Mouse (Mus musculus): ENCODE results near the gene Nucks1. TPM values are rescaled to one million over a fixed set of nuclear protein-coding genes. Genes with fewer than 3 reads are reported as not detected.

The Nucks1 gene
- polyA plus RNA-seq, 3 experiments from 2014 or later, result 36.5 to 67.7 (median 43.0) TPM

- ATAC-seq, result no peak
These were observed 57.0 kb downstream of the Nucks1 start for GRCm38 (mm10) chr1:131967336-131967735.

DNA sequence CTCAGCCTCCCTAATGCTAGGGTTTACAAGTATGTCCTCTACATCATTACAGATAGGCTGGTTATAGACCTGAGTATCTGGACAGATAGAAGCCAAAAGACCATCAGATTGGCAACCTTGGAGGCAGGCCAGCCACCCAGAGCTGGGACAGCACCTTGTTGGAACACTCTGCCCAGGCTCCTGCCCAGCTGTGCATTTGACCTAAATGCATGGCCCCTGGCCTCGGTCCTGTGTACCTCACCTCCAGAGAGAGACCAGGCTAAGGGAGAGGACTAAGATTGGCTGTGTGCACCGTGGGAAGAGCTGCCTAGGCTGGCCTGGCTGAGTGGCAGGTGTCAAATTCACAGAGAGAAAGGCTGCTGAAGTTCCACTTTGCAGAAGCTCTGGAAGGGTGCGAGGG lies 58.2 kb downstream of the Nucks1 start:
- ATAC-seq, result no peak

GRCm38 (mm10) chr1:131968983-131969382 lies 58.6 kb downstream of the Nucks1 start:
- ATAC-seq, result no peak

DNA sequence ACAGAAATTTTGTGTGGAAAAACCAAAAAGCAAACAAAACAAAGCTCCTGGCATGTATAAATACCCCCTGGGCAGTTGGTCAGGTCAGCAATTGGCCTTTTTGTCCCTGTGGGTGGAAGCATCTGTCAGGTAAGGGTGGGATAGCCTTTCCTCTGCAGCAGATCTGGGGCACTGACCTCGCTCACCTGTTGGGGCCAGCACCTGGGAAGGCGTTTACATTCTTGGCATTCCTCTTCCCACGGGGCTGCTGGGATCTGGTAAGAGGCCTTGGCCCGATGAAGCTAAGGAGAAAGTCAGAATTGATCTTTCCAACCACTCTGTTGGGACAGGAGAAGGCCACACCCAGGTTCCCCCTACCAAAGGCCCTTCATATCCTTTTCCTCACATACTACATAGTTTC lies 59.5 kb downstream of the Nucks1 start:
- ATAC-seq, result no peak

- no peak for ATAC-seq
These were observed 60.0 kb downstream of the Nucks1 start for GRCm38 (mm10) chr1:131970322-131970660.

DNA sequence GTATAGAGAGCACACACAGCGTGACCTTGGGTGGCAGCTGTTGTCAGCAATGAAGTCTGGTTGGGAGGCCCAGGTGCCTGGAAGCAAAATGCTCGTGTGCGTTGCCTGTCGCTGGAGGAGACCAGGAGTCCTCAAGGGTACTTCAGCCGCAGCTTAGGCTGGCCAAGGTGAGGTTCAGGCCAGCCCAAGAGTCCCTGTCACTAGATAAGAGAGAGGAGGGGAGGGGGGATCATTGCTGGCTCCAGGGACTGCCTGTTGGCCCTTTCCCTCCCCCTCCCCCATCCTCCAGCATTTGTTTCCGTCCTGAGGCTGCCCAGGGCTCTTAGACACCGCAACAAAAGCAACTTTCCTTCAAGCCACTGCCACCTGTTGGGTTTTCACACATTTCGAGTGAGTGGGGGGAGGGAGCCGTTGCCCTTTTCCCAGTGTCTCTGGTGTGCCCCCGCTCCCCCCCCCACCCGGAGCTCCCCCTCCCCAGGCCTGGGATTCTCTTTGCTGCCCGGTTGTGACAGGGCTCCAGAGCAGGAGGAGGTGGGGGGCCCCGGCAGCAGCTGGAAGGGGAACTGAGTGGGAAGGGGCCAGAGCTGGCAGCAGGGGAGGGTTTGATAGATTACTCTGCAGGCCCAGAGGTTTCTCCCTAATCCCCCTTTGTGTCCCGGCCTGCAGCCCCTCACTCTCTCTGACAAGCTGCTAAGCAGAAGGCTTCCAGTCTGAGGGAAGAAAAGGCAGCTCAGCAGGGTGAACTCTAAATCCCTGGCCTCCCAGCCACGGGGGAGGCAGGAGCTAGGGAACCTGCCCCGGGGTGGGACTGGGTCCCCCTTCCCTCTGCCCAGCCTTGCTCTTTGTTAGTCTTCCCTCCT lies 60.6 kb downstream of the Nucks1 start:
- no peak for ATAC-seq

GRCm38 (mm10) chr1:131971771-131972497 lies 61.6 kb downstream of the Nucks1 start:
- ATAC-seq, result no peak

- ATAC-seq, result no peak
These were observed 62.4 kb downstream of the Nucks1 start for GRCm38 (mm10) chr1:131972498-131973334.

GRCm38 (mm10) chr1:131973991-131974390 lies 63.7 kb downstream of the Nucks1 start:
- no peak for ATAC-seq

DNA sequence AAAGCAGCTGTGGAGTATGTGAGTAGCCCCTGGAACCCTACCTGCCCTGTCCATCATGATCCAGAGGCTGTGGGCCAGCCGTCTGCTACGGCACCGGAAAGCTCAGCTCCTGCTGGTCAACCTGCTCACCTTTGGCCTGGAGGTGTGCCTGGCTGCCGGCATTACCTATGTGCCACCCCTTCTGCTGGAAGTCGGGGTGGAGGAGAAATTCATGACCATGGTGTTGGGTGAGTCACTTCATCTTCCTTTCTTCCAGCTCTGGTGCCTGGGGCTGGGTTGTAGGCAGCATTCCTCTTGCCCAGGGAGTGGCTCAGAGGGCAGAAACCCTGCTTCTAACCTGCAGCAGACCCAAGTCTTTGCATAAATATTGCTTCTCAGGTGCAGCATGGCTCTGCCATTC lies 66.6 kb downstream of the Nucks1 start:
- ATAC-seq, result no peak

DNA sequence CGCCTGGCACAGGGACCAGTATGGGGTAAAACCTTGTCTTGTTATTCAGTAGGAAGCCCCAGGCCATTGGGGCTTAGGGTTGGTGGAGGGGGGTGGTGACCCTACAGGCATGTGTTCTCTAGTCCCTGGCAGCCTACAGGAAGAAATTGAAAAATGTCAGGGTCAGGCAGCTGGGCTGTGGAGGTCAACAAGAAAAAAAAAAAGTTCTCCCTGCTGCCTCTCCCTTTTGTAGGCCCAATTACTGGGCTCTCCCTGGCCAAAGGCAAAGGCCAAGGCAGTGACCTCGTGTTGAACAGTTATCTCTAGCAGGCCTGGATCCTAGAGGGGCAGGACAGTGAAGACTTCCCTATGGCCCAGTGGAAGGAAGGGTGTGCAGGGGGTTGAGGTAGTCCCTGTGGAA lies 70.1 kb downstream of the Nucks1 start:
- ATAC-seq, result no peak

DNA sequence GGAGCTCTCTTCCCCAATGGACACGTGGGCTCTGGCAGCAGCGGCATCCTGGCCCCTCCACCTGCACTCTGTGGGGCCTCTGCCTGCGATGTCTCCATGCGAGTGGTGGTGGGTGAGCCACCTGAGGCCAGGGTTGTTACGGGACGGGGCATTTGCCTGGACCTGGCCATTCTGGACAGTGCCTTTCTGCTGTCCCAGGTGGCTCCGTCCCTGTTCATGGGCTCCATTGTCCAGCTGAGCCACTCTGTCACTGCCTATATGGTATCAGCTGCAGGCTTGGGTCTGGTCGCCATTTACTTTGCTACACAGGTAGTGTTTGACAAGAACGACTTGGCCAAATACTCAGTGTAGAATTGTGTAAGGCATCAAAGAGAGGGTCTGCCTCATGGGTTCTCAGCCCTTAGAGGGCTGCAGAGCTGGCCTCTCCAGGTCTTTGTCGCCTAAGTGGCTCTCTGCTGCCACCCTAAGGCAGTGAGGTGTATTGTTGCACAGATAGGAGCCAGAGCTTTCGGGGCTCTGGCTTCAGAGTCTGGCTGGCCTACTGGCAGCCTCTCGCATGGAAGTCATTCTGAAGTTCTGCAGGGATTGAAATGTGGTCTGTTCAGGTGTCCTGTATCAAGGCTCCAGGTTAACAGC lies 71.2 kb downstream of the Nucks1 start:
- ATAC-seq, result peak; percentile 74

- peak; percentile 74 for ATAC-seq
These were observed 72.6 kb downstream of the Nucks1 start for GRCm38 (mm10) chr1:131982907-131983306.

GRCm38 (mm10) chr1:131983806-131984205 lies 73.5 kb downstream of the Nucks1 start:
- no peak for ATAC-seq

Other genes with a start within 250 kb of the Nucks1 start
- under 1 TPM in 2 of 3 experiments, not detected in 1; 0.15 to 0.46 TPM for gene Rab7b, start 221.8 kb upstream of the Nucks1 start, polyA plus RNA-seq (2017; shearing (Covaris generic))
- not detected for gene Slc26a9, start 166.5 kb upstream of the Nucks1 start, polyA plus RNA-seq (2017; shearing (Covaris generic))
- gene Pm20d1, start 113.2 kb upstream of the Nucks1 start, polyA plus RNA-seq (2017; shearing (Covaris generic)), result under 1 TPM; 0.08 to 0.11 (median 0.08) TPM
- 10 to 100 TPM; 14.0 to 24.6 (median 17.6) TPM for gene Slc41a1, start 83.0 kb upstream of the Nucks1 start, polyA plus RNA-seq (2017; shearing (Covaris generic))
- gene Rab29, start 43.3 kb upstream of the Nucks1 start, polyA plus RNA-seq (2017; shearing (Covaris generic)), result 10 to 100 TPM; 36.3 to 55.1 (median 42.5) TPM
- not detected for gene Slc45a3, start 52.4 kb downstream of the Nucks1 start, polyA plus RNA-seq (2017; shearing (Covaris generic))
- gene Elk4, start 97.1 kb downstream of the Nucks1 start, polyA plus RNA-seq (2017; shearing (Covaris generic)), result 10 to 100 TPM; 50.1 to 81.8 (median 79.3) TPM
- 10 to 100 TPM; 34.3 to 43.4 (median 41.3) TPM for gene Mfsd4a, start 157.5 kb downstream of the Nucks1 start, polyA plus RNA-seq (2017; shearing (Covaris generic))
- not detected for gene Cdk18, start 229.2 kb downstream of the Nucks1 start, polyA plus RNA-seq (2017; shearing (Covaris generic))

Measured in inflammation-experienced regulatory T-cells, adult 6 months (primary cell).